Mouse (Mus musculus) spleen, adult 2 months (tissue): ENCODE measurements around the gene Trnp1.

Experiments
- CTCF ChIP-seq: fragments of 200-500 bp; IDR thresholded peaks from 2 replicates; pipeline ENCODE4 v1.5.1; 2011; ENCODE audit warnings: mild to moderate bottlenecking, inconsistent platforms; ENCODE audit not compliant: insufficient read depth, insufficient read length, insufficient replicate concordance; ENCODE audit errors: extremely low read depth
- POLR2A ChIP-seq: fragments of 200-500 bp; IDR thresholded peaks from 2 replicates; pipeline ENCODE4 v1.6.1; 2011; ENCODE audit warnings: low read depth, low read length, inconsistent platforms

GRCm38 (mm10) chr4:133497461-133498159 lies 740 bp downstream of the Trnp1 start:
- TF ChIP-seq POLR2A (no peak), CTCF (no peak)
